Mouse (Mus musculus) R1 (cell line): ENCODE results near the gene Pianp.

Source experiments
- DNase-seq: peaks from one replicate; pipeline ENCODE4 v3.0.0-alpha.2; 2018; ENCODE audit warnings: low read depth, low spot score

The Pianp gene

DNA sequence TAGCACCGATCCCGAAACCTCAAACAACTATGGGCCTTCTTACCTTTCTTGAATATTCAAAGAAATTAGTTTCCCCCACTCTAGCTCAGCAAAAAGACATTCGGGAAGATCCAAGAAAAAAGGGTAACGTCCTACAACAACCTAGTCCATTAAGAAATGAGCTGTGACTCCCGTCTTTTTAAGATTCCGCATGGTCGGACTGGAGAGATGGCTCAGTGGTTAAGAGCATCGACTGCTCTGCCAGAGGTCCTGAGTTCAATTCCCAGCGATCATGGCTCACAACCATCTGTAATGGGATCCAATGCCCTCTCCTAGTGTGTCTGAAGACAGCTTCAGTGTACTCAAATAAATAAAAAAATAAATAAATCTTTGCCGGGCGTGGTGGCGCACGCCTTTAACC, 11.6 kb downstream of the Pianp start:
- peak; percentile 23 for DNase-seq

DNA sequence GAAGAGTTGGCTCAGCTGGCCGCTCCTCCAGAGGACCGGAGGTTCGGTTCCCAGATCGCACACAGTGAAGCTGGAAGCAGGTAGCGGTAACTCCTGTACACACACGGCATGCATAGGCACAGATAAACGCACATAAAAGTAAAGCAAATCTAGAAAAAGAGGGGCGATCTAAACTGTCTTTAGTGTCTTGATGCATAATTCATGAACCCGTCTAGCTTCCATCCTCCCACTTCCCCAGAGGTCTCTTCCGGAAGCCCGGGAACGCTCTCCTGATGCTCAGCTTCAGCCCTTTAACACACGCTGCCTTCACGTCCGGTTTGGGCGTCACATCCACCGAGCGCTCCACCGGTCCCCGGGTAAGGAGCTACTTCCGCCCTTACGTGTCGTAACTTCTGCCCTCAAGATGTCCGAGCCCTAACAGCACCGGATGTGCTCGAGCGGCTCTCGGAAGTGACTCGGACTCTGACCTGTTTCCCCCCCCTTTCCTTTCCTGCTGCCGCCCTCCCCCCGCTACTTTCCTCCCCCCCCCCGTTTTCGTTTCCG, 12.2 kb downstream of the Pianp start:
- peak; percentile 99 for DNase-seq

DNA sequence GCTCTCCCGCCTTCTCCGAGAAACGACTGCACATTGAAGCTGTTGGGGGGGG, 12.5 kb downstream of the Pianp start, which contains the start of gene Zfp384:
Zfp384 (plus strand) TSS at position 17 of the 52 bp plus-strand sequence.
- DNase-seq: no peak

DNA sequence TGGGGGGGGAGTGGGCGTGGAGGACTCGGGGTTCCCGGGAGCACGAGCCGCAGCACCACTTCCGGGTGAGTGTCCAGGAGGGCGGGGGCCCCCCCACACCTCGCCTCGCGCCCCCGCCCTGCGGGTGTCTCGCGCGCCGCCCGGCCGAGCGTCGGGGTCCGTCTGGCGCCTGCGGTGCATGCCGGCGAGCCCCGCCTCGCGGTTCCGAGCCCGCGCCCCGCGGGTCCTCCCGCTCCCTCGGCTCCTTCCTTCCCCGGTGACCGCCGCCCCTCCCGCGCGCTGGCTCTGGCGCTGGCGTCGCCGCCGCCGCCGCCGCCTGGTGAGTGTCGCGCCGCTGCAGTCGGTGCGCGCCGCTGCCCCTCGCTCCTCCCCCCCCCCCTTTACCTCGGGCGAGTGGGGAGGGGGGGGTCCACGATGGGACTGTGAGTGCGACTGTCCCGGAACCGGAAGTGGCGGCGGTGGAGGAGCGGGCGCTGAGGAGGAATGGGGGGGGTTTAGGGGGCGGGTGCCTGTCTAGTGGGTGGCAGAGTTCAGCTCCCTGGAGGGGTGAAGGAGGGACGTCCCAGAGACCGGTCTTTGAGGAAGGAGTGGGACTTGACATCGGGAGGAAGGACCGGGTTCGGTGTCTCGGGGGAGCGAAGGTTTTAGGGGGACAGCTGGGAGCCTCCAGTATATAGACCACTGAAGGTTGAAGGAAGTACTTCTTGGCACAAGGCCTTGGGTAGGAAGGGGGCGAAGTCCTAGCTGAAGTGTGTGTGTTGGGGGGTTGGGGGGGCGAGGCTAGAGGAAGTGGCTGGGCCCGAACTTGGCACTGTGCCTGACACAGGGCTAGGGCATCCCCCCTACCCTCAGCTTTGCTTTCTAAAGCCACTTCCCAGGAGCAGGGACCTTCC, 12.9 kb downstream of the Pianp start:
- peak; percentile 87 for DNase-seq

DNA sequence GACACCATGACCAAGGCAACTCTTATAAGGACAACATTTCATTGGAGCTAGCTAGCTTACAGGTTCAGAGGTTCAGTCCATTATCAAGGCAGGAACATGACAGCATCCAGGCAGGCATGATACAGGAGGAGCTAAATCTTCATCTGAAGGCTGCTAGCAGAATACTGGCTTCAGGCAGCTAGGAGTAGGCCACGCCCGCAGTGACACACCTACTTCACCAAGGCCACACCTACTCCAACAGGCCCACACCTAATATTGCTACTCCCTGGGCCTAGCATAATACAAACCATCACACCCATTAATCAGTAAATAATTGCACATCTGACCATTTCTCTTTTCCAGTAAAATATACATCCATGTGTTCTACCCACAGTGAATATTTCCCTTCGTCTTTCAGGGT, 21.2 kb downstream of the Pianp start:
- peak; percentile 62 for DNase-seq

DNA sequence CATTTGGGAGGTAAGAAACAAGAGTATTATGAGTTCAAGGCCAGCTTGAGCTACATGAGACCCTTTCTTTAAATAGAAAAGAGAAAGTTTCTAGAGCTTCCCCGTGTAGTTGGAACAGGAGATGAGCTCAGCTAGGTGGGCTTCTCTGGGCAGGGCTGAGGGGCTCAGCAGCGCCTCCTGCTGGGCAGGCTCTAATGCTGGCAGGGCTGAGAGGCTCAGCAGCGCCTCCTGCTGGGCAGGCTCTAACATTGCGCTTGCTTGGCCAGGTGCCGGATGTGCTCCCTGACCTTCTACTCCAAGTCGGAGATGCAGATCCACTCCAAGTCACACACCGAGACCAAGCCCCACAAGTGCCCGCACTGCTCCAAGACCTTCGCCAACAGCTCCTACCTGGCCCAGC, 34.0 kb downstream of the Pianp start:
- peak; percentile 76 for DNase-seq

DNA sequence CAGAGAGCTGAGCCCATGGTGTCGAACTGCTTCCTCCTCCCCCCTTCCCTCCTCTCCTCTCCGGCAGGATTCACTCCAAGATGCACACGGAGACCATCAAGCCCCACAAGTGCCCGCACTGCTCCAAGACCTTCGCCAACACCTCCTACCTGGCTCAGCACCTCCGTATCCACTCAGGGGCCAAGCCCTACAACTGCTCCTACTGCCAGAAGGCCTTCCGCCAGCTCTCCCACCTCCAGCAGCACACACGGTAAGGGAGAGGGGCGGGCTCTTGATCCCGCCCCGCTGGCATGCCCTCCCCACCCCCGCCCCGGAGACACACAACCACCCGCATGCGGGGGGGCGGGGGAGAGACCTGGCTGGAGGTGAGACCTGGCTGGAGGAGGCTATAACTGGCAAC, 35.1 kb downstream of the Pianp start:
- DNase-seq: no peak

DNA sequence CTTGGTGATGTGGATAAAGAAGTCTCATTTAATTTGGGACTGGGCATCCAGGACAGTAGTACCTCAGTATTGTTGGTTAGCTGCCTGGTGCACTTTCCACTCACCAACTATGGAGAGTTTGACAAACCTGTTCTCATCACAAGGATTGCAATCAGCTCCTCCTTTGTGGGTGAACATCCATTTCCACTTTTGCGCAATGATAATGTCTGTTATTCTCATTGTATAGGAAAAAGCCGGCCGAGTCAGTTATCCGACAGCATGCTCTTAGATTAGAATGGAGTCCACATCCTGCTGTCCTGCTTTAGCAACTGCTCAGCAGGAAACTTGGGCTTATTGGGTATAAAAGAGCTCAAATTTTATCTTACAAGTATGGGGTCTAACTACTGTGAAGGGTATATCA, 42.2 kb downstream of the Pianp start:
- DNase-seq: no peak

DNA sequence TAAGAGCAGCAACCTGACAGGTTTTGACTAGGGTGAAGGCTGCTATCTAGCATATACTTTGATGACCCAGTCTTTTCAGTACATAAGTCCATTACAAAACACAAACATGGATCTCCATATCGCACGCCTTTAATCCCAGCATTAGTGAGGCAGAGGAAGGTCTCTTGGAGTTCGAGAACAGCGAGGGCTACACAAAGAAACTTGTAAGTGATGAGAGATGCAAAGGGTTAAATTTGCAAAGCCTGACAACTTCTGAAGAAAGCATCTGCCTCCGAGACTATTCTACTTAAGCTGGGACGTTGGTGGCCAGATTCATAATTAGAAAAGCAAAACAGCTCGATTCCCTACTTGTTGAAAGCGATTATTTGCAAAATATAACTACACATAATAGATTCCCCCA, 42.6 kb downstream of the Pianp start:
- no peak for DNase-seq

DNA sequence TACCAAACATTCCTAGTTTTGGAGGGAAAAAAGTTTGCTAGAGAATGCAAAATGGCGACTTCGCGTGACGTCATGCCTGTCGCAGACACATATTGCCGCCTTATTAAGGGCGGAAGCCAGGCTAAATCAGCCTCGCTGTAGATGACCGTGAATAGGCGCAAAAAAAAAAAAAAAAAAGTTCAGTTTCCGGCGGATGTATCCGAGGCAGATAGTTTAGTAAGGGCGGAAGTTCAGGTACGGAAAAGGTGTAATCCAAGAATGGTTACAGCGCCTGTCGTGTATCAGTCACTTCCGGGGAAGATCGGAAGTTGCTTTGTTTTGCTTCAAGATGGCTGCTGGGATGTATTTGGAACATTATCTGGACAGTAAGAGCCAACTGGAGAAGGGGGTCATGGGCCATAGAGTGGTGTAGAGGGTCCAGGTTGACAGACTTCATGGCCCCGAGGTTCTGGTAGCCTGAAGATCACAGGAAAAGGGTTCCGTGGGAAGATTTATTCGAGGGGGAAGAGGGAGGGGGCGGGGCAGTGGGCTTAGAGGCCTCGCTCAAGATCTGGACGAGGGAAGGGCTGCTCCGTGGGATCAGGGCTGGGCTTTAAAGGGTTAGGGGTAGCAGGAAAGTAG, 43.1 kb downstream of the Pianp start, which contains the start of gene Ing4:
Ing4 (plus strand) TSS at position 228 of the 621 bp plus-strand sequence.
- DNase-seq: peak; percentile 100

DNA sequence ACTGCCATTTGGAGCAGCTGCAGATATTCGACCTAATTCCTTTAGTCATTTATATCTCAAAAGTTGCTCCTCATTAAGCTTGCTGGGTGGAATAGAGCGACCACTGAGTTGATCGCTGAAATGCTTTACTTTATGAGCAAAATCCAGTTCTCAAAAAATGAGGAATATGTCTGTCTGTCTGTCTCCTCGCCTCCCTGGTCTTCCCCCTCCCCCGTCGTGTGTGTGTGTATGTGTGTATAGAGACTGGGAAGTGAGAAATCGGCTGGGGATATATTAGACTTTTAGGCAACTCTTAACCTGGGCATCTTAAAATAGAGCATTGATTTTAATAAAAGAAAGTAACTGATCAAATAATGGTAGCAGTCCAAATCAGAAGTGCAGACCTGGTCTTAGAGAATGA, 43.7 kb downstream of the Pianp start:
- peak; percentile 23 for DNase-seq

DNA sequence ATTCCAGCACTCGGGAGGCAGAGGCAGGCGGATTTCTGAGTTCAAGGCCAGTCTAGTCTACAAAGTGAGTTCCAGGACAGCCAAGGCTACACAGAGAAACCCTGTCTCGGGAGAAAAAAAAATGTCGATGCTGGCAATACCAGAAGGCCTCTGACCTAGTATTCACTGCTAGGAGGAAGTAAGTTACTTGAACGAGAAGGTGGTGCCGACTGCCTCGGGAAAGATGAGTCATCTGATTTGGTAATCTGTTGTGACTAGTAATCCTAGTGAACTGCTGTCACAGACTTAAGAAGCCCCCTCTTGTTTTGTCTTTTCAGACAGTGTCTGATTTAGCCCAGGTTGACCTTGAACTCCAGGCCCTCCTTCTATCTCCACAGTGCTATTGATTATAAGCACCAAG, 44.6 kb downstream of the Pianp start:
- DNase-seq: peak; percentile 28

DNA sequence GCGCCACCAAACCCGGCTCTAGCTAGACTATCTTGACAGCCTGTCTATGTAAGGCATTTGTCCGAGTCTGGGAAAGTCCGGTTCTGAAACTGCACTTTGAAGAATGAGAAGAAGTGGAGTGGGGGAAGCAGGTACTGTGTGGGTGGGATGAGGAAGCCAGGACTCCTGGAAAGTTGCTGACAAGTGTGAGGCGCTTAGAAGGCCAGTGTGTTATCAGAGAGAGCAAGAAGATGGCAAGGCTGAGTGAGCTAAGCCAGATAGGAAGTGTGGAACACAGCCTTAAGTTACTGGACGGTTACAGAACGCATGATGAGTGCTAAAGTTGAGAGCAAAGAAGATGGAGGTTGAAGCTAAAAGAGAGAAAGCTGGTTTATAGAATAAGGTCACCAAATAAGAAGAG, 45.6 kb downstream of the Pianp start:
- no peak for DNase-seq

DNA sequence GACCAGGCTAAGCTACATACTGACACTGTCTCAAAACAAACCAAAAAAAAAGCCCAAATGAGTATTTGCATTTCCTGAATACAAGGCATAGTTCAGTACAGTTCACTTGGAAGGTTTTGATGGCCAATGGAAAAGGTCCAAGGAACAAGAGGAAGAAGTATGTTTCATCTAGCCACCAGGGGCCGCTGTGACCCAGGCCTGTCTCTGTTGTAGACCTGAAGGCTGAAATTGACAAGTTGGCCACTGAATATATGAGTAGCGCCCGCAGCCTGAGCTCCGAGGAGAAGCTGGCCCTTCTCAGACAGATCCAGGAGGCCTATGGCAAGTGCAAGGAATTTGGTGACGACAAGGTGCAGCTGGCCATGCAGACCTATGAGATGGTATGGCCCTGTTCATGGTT, 50.2 kb downstream of the Pianp start:
- peak; percentile 90 for DNase-seq

DNA sequence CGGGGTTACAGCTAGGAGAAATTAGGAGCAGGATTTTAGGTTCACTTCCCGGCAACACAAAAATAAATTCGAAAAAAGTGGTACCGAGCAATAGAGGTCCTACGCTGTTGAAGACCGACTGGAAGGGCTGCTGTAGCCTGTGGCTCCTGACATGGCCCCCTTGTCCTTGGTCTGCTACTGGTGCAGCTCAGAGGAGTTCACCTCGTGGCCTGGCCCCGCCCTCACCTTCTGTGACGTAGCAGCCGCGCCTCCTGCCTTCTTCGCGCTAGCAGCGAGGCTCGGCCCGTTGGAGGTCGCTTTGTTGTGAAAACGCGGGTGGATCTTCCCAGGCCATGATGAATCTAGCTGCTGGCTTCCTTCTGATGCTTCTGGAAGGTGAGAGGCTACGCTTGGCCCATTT, 53.2 kb downstream of the Pianp start, which contains the start of gene Acrbp:
Acrbp (plus strand) TSS at position 12 of the 400 bp plus-strand sequence.
- DNase-seq: peak; percentile 83

DNA sequence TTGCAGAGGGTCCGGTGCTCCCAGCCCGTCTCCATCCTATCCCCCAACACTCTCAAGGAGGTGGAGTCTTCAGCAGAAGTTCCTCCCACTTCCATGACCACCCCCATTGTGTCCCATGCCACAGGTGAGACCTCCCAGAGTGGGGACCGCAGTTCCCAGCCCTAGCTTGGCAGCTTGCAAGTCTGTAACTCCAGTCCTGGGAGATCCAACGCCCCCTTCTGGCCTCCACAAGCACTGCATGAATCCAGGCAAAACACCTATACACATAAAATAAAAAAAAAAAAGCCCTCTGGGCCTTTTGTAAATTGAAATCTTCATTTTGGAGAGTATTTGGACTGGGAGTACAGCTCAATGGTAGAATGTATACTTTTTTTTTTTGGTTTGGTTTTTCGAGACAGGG, 54.7 kb downstream of the Pianp start:
- DNase-seq: peak; percentile 81
